Mouse (Mus musculus) heart, postnatal 10 days (tissue): ENCODE results near the gene Wdsub1. TPM values are rescaled to one million over a fixed set of nuclear protein-coding genes. Genes with fewer than 3 reads are reported as not detected.

Experiments
- DNase-seq, 2 experiments: peaks; one replicate each; pipeline ENCODE4 v3.0.0; 2021
- intact Hi-C: fragments of 180-260 bp; cut with DNase I; formaldehyde crosslinking; loops from one replicate; pipeline ENCODE4 v1.15.1; 2025
- total RNA-seq, 2 experiments: library from RNA; stranded (reverse); gene quantifications; 2 replicates each; pipeline ENCODE4 v1.2.3; 2021

Wdsub1 gene
- total RNA-seq, 2 experiments from 2014 or later: 28.7 to 29.7 TPM

DNA sequence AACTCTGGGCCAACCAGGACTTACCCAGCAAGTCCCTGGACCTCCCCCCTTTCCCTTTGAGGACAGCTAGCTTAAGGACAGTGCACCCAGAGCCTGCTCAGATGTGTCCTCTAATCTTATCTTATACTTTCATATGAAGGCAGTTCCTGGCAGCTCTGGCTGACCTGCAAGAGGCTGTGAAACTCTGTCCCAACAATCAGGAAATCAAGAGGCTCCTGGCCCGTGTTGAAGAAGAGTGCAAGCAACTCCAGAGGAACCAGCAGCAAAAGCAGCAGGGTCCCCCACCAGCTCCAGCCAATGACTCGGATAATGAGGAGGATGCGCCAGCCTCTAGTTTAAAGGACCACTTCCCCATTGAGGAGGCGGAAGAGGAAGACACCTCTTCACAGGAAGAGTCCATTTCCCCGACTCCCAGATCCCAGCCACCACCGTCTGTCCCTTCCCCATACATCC, 39.8 kb downstream of the Wdsub1 start:
- intact Hi-C loops: no loop called here
- no peak for DNase-seq

DNA sequence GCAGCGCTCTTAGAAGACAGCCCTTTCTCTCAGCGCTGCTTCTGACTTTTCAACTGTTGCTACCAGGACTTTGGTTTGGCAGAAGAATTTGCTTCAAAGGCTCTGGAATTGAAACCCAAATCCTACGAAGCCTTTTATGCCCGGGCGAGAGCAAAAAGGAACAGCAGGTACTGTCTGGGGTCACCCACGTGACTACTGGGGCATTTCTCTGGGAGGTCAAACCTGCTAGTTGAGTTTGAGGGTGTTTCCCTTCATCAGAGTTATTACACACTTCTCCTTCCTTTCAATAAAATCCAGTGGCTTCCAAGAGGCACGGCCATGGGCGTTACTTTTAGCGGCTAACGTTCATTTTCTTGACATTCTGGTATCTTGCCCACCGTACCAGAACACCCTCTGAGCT, 40.4 kb downstream of the Wdsub1 start:
- no peak for DNase-seq
- intact Hi-C loops: no loop called here

DNA sequence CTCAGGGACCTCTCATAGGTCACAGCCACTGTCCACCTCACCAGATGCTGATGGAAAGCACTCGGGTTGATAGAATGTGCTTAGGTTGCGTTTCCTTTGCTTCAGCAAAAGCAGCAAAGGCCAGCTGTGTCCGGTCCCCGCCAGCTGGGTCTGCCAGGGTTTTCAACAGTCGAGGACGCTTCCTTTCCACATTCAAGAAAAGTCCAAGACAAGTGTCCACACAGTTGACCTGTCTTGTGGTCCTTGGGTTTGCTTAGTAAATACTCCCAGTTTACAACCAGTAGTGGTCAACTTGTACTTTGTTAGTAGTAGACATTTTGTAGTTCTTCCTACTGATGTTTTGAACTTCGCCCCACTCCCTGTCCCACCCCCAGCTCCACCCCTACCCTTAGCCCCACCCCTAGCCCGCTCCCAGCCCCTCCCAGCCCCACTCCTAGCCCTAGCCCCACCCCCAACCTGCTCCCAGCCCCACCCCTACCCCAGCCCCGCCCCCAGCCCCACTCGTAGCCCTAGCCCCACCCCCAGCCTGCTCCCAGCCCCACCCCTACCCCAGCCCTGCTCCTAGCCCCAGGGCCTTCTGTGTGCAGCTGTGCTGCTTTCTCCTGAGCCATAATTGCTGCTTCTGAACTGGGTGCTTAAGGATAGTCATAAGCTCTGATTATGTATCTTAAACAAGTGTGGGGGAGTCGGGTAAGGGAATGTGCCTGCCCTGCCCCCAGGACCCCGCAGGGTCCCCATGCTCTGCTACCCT, 41.0 kb downstream of the Wdsub1 start:
- intact Hi-C loops: no loop called here
- DNase-seq: peak; percentile 50 to 60

DNA sequence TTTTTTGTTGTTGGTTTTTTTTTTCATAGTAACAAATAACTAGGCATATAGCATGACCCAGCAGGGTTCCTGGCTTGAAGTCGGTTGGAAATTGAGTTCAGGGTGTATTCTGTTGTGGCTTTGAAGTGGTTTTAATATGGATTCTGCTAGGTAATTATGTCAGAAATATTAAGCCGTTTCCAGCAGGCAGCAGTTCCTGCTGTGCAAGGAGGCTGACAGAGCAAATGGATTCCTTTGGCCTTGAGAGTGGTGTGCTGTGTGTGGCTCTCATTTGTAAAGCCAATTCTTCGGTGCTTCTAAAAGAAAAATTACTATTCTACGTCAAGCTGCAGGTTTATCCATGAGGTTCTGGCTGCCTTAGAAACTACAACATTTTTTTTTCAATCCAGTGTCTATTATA, 42.2 kb downstream of the Wdsub1 start:
- DNase-seq: no peak
- intact Hi-C loops: no loop called here

DNA sequence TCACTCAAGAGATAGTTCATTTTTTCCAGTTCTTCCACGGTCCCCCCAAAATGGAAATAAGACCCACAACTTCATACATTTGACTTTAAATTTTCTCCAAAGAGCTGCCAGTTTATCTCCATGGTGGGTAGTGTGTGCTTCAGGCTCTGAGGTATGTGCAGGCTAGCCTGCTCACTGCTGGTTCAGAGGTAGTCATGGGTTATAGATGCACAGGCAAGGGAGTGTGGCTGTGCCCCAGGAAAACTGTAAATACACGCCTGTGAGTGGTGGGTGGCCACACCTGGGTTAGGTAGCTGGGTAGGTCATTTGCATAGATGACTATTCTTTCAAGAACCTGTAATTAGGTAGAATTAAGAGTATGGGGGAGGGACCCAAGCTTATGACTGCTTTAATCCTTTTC, 42.6 kb downstream of the Wdsub1 start:
- intact Hi-C loops: no loop called here

DNA sequence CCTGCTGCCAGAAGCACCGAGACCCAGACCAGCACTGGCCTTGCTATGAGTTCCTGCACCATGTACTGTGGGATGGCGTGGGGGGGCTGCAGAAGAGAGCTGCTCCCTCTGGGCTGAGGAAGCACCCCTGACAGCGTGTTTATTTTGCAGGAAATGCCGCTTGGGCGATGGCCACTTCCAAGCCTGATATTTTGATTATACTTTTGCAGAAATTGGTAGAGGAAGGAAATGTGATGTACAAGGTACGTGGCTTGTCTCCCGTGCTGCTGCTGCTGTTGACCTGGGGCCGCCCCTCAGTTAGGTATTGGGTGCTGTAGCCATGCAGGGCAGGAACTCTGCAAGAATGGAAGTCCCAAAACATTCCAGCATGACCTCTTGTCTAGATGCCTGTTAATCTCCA, 43.6 kb downstream of the Wdsub1 start:
- intact Hi-C loops: no loop called here
- DNase-seq: peak in 1 of 2 experiments; percentile 44

More for the DNA sequence above, 42.6 kb downstream of the Wdsub1 start:
- no peak for DNase-seq

DNA sequence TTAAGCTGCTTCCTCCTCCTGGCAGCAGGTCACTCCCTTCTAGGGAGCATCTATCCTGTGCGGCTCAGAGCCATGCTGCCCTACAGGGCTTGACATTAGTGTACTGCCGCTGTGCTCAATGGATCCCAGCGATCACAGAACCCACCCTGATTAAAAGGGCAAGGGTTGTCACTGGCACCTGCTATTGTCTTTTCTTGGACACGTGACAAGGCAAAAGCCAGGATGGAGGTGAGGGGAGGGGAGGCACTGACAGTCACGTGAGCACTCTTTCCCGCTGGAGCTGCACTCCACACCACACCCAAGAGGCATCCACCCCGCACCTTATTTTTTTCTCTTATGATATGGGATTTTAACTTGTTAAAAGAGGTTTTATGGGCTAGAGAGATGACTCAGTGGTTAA, 50.6 kb downstream of the Wdsub1 start:
- intact Hi-C loops: no loop called here
- no peak for DNase-seq

DNA sequence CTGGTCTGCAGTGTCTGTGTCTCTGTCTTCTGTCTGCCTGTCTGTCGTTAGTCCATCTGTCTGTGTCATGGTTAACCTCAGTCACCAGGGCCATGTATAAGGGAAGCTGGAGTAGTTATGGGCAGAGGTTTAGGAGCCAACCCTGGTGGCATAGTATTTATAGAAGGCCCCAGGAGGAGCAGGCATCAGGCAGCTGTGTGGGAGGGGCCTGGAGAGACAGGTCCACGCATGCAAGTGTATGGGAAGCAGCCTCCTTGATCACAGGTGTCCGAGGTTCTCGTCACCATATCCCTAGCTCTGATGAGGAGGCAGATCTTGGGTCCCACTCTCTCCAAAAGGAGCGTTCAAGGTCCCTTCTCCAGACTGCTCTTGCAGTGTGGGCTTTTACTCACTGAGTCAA, 51.5 kb downstream of the Wdsub1 start:
- intact Hi-C loops: no loop called here
- no peak for DNase-seq

DNA sequence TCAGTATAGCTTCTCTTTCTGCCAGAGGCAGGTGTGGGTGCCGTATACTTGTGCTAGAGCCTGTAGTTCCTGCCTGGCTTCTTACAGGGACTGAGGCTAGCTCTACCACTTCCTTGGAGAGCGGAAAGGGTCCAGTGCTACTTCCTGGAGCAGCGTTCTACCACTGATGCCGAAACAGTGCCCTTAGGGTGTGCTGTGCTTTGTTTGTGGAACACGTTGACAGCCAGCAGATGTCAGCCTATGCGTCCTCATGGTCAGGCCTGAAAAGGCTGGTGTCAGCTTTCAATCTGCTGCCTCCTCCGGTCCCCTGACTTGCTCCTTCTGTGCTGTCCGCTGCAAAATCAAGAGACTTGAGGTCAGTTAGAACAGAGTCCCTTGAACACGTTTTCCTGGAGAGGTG, 52.2 kb downstream of the Wdsub1 start:
- intact Hi-C loops: no loop called here
- DNase-seq: peak; percentile 67 to 75

DNA sequence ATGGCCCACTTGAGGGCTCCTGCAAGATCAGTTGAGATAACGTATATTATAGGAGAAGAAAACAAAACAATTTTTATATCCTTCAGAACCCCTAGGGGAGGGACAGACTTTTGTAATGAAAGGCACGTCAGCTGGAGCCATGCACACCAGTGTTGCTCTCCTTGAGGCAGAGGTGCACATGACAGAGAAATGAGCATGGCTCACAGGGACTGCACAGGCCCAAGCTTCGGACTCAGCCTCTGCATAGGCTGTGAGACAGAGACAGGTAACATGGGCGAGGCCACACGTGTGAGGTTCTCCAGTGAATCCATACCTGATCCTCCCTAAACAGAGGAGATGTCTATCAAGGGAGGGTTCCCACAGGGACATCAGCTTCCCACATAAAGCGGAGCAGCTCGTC, 52.7 kb downstream of the Wdsub1 start:
- intact Hi-C loops: no loop called here
- no peak for DNase-seq

DNA sequence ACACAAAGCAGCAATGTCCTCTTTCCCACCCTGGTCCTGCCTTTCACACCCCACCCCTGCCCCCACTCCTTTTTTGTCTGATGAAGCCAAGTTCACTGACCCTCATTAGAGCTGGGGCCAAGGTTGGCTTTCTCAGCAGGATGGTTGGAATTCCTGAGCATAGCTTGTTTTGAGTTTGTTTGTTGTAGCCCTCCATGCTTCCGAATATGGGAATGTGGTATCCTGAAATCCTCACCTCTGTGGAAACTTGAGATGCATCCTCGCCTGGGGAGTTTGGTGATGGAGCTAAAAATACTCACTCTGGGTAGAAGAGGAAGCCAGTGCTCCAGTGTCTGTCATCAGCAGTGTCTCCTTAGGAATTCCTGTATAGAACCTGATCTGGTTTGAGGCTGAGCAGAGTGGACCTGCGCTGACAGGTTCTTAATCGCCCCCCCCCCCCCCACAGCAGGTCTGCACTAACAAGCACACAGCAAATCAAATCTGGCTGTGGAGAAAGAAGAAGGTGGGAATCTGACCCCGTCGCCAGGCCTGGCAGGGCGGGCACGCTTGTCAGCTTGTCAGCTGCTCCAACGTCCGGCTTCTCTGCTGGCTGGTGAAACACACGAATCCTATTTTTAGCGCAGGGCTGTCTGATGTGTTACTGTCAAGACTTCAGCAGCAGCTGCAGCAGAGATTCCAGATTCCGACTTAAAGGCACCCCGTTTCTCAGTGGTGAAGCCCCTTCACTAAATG, 53.4 kb downstream of the Wdsub1 start:
- peak; percentile 84 to 85 for DNase-seq
- intact Hi-C loops: no loop called here

DNA sequence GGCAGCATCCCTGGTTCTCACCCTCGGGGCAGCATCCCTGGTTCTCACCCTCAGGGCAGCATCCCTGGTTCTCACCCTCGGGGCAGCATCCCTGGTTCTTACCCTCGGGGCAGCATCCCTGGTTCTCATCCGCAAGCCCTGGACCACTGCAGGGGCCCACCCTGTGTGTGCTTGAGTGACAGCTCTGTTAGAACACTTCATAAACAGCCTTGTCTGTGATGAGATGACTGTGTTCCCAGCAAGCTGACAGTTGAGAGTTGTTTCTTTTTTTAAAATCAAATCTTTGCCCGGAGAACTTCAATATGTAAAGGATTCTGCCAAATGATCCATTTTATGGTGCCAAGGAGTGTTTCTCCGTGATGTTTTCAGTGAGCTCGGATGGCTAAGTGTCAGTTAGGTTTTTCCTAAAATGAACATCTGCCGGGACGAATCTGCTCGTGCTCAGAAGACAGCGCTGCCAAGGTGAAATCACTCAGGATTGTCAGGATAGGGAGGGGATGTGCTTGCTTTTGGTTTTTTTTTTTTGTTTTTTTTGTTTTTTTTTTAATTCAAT, 54.2 kb downstream of the Wdsub1 start:
- intact Hi-C loops: no loop called here

DNA sequence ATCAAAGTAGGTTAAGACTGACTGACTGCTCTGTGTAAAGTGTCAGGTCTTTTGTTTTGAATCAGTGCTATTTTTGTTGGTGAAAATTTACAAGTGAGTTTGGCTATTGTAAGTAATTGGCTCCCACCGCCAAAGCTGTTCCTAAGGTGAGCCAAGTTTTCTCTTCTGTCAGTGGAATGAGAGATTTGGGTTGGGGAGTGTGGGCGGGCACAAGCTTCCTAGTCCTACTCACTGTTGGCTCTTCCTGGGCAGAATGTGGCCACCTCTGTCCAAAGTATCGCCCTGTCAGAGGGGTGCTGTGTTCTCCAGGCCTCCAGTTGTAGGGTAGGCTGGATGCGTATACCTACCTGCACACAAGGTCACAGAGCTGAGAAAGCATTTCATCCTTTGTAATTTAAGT, 57.0 kb downstream of the Wdsub1 start:
- DNase-seq: peak in 1 of 2 experiments; percentile 35
- intact Hi-C loops: no loop called here

More for the DNA sequence above, 54.2 kb downstream of the Wdsub1 start:
- no peak for DNase-seq

DNA sequence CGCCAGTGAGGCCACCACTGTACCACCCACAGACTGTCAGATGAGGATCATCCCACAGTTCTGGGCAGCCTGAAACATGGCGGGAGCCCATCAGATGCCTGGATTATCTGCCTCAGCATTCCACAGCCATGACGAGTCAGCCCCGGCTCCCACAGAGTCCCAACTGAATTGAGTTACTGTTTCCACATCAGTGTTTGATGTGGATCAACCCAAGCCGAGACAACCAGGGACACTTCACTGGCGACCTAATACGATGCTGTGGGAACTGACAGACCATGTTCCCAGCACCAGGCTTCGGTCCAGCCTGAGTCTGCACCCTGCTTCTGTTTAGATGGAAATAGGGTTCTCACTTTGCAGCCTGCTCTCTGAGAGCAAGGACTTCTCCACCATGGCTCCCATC, 58.1 kb downstream of the Wdsub1 start:
- intact Hi-C loops: no loop called here
- DNase-seq: peak; percentile 69 to 77

DNA sequence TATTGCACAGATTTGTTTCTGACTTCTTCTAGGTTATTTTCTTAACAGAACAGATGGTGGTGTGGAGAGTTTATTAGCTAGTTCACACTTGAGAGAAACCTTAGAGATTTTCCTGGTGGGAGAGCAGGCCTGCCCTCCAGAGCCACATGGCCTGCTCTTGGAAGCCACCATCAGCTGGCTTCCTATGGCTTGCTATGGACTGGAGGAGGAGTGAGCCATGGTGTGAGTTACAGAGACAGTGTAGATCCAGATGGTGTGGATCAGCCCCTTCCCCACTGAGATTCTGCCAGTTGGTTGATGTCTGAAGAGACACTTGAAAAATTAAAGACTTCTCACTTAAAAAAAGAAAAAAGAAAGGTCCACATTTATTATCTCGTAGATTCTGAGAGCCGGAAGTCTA, 61.3 kb downstream of the Wdsub1 start:
- DNase-seq: no peak
- intact Hi-C loops: no loop called here

DNA sequence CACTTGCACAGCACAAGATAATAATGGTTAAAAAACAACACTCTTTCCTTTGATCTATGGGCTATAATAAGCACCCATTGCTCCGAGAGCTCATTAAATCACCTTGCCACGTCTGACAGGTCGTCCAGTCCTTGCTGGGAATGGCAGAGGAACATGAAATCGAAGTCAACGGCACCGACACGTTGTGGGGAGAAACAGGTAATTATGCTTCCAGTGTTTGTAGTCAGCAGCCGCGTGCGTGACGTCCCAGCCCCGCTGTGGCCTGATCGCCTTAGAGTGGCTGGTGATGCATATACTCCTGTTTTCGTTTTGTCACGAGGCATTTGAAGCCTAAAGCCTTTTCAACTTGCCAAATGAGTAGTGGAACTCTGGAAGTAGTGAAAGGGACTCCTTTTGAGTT, 62.3 kb downstream of the Wdsub1 start:
- no peak for DNase-seq
- intact Hi-C loops: no loop called here

DNA sequence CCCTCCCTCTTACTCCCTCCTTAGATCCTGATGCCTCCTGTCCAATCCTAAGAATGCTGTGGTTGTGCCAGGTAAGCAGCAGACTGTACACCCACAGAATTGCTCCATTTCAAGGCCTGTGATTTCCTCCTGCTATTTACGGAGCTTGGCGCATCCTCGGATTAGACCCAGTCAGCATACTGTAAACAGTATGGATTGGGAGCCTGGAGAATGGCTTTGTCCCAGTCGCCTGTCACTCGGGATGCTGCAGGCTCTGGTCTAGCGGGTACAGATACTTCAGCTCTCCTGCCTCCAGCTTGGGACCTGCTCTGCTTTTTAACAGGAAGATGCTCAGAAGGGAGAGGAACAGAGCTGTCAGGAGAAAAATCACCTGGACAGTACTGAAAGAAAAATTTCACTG, 63.0 kb downstream of the Wdsub1 start:
- intact Hi-C loops: no loop called here
- DNase-seq: no peak

DNA sequence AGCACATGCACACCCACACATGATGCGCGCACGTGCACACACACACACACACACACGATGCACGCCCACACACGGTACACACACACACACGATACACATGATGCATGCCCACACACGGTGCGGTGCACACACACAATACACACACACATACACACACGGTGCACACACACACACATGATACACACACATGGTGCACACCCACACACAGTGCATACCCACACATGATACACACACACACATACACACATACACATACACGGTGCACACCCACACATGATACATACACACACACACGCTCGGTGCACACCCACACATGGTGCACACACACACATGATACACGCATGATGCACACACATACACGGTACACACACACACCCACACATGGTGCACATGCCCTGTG, 63.7 kb downstream of the Wdsub1 start:
- intact Hi-C loops: no loop called here
- DNase-seq: no peak

DNA sequence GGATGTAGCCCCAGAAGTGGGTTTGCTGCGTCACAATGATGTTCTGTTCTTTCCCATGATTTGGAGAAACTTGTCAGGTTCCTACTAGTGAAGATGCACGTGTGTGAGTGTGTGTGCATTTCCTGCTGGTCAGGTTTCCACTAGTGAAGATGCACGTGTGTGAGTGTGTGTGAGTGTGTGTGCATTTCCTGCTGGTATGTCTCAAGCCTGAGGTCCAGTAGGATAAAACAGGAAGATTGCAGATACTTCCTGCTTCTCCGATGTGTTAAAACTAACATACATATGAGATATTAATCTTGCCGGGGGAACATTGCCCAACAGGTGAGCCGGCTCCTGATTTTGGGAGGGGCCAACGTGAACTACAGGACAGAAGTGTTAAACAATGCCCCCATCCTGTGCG, 67.4 kb downstream of the Wdsub1 start:
- no peak for DNase-seq
- intact Hi-C loops: no loop called here

DNA sequence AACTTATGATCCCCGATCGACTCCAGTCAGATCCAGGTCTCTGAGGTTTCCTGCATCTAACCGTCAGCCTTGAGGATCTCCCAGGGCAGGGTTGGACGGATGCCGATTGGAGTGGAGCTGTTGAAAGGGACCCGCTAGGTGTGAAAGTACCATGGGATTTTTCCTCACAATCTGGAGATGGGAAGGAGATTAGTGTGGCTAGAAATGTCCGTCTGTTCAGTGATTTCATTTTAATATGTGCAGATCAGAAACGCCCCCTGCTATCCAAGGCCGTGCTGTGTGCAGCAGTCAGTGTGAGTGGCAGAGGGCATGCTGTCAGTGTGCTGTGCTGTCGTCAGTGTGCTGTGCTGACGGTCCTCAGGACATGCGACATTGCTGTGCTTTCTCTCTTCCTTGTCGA, 68.9 kb downstream of the Wdsub1 start:
- no peak for DNase-seq
- intact Hi-C loops: no loop called here

DNA sequence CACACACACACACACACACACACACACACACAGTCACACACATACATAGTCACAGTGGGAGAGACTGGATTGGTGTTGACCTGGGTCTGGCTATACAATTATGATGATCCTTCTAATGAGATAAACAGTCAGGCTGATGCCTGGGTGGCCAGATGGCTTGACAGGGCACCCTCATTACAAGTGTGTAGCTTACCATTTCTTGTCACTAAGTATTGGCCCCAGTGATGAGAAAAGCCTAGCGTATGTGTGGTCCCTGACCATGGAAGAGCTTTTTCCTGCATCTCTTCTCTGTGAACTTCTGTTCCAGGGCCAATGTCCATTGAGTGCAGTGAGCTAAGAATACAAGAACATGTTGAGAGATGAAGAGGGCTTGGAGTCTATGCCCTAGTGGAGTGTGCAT, 69.8 kb downstream of the Wdsub1 start:
- intact Hi-C loops: no loop called here

DNA sequence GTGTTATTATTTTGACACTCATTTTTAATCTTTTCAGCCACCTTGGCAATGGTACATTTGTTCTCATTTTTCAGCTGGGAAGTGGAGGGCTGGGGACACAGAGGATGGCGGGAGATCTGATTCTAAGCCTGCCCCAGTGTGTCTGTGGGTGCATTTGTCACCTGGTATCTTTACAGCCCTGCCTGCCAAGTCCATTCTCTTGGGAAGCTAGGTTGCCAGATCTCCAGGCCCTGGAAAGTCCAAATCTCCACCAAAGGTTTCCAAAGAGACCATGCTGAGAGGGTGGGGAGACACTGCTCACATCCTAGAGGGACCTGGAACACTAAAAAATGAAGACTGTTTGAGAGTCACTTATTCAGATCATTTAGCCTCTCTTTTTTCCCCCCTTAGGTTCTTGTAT, 71.1 kb downstream of the Wdsub1 start:
- intact Hi-C loops: no loop called here
- DNase-seq: peak; percentile 34 to 43

More for the DNA sequence above, 69.8 kb downstream of the Wdsub1 start:
- DNase-seq: no peak
